Mouse (Mus musculus) midbrain, embryonic 11.5 days (tissue): ENCODE data around the gene Odf3. TPM values are rescaled to one million over a fixed set of nuclear protein-coding genes. Genes with fewer than 3 reads are reported as not detected.
"Not testable (repeated sequence)": the region's sequence is repeated elsewhere in the genome, so short reads cannot be mapped to it uniquely, and the experiment has no call there.

Source experiments
- ATAC-seq: fragments of 200-750 bp; cut with Nextera tagmentation; 2 replicates; pipeline ENCODE4 v1.8.0; 2017; ENCODE audit warnings: moderate TSS enrichment, moderate library complexity; ENCODE audit not compliant: low FRiP score
- DNase-seq: peaks from one replicate; pipeline ENCODE4 v3.0.0; 2015; ENCODE audit warnings: low spot score; ENCODE audit errors: missing footprints
- H3K27ac ChIP-seq: fragments of 300-500 bp; sonication (generic); 2 replicates; pipeline ENCODE4 v1.5.1; 2014; ENCODE audit warnings: low read depth, low read length
- H3K27me3 ChIP-seq: fragments of 300-500 bp; sonication (generic); 2 replicates; pipeline ENCODE4 v1.6.1; 2014; ENCODE audit warnings: mild to moderate bottlenecking, low read length, moderate library complexity, mixed read lengths; ENCODE audit not compliant: control insufficient read depth, insufficient read depth
- H3K36me3 ChIP-seq: fragments of 300-500 bp; sonication (generic); 2 replicates; pipeline ENCODE4 v1.6.1; 2014; ENCODE audit warnings: mild to moderate bottlenecking, low read length, moderate library complexity, mixed read lengths; ENCODE audit not compliant: control insufficient read depth, insufficient read depth
- H3K4me1 ChIP-seq: fragments of 300-500 bp; sonication (generic); 2 replicates; pipeline ENCODE4 v1.6.1; 2014; ENCODE audit warnings: low read length; ENCODE audit not compliant: control insufficient read depth, insufficient read depth
- H3K4me2 ChIP-seq: fragments of 300-500 bp; sonication (generic); 2 replicates; pipeline ENCODE4 v1.6.1; 2014; ENCODE audit warnings: mild to moderate bottlenecking, moderate library complexity
- H3K4me3 ChIP-seq: fragments of 300-500 bp; sonication (generic); 2 replicates; pipeline ENCODE4 v1.5.1; 2014; ENCODE audit warnings: low read depth, low read length
- H3K9ac ChIP-seq: fragments of 300-500 bp; sonication (generic); 2 replicates; pipeline ENCODE4 v1.6.1; 2014; ENCODE audit warnings: low read length
- H3K9me3 ChIP-seq: fragments of 300-500 bp; sonication (generic); 2 replicates; pipeline ENCODE4 v1.6.1; 2016; ENCODE audit warnings: low read length; ENCODE audit not compliant: control insufficient read depth
- WGBS: fragments of 180-500 bp; shearing (Covaris S2); extraction: QIAGEN DNeasy Blood & Tissue Kit; methylation state at CpG from one replicate; pipeline ENCODE4 v1.1.7; 2014; 5-methylcytosine and 5-hydroxymethylcytosine counted together
- polyA plus RNA-seq: library from polyadenylated mRNA; unstranded; fragments of >200 nt; fragmentation: Nextera tagmentation; extraction: Ambion mirVana; gene quantifications from 2 replicates; pipeline ENCODE4 v1.2.1, GENCODE M21; 2014

Odf3 gene
- polyA plus RNA-seq, 1 experiment from 2014 or later, result not detected

- not testable (repeated sequence) for H3K9me3 ChIP-seq, H3K4me2 ChIP-seq, H3K27me3 ChIP-seq, H3K27ac ChIP-seq, H3K4me1 ChIP-seq, H3K9ac ChIP-seq, ATAC-seq, H3K4me3 ChIP-seq, DNase-seq
- peaks cover 29% of the 10 kb centered on the region for H3K36me3 ChIP-seq
- WGBS, result 95% methylated on average over 16 of the region's 16 CpGs
Measured at GRCm38 (mm10) chr7:140890636-140891035, 43.0 kb downstream of the Odf3 start.

- Histone ChIP-seq H3K4me1 (no peaks in the 10 kb centered on the region), H3K4me3 (no peak overlapping the region), H3K9me3 (no peaks in the 10 kb centered on the region), H3K27me3 (no peaks in the 10 kb centered on the region), H3K4me2 (no peak overlapping the region), H3K9ac (no peak overlapping the region), H3K36me3 (peaks cover 27% of the 10 kb centered on the region), H3K27ac (no peak overlapping the region)
- no peak for ATAC-seq
- DNase-seq, result no peak
- WGBS, result 93% methylated on average over 7 of the region's 7 CpGs
Measured at GRCm38 (mm10) chr7:140894031-140894430, 46.4 kb downstream of the Odf3 start.

- Histone ChIP-seq H3K36me3 (peaks cover 26% of the 10 kb centered on the region), H3K27ac (no peak overlapping the region)
Measured at GRCm38 (mm10) chr7:140894611-140895010, 47.0 kb downstream of the Odf3 start.

GRCm38 (mm10) chr7:140897863-140898262 lies 50.3 kb downstream of the Odf3 start:
- no peak overlapping the region for H3K4me2 ChIP-seq
- ATAC-seq (no peak), DNase-seq (no peak)
- H3K9ac ChIP-seq, result no peak overlapping the region
- H3K9me3 ChIP-seq, result no peaks in the 10 kb centered on the region
- peaks cover 12% of the 10 kb centered on the region; the same call in 1 of the 2 replicates for H3K36me3 ChIP-seq
- H3K27ac ChIP-seq, result no peak overlapping the region
- WGBS, result 92% methylated on average over 7 of the region's 7 CpGs
- no peaks in the 10 kb centered on the region for H3K27me3 ChIP-seq
- H3K4me1 ChIP-seq, result no peaks in the 10 kb centered on the region
- no peak overlapping the region for H3K4me3 ChIP-seq

More at GRCm38 (mm10) chr7:140894611-140895010, 47.0 kb downstream of the Odf3 start:
- no peaks in the 10 kb centered on the region for H3K9me3 ChIP-seq
- 95% methylated on average over 3 of the region's 3 CpGs for WGBS
- H3K4me2 ChIP-seq, result no peak overlapping the region
- DNase-seq (no peak), ATAC-seq (no peak)
- no peak overlapping the region for H3K4me3 ChIP-seq
- H3K27me3 ChIP-seq, result no peaks in the 10 kb centered on the region
- no peak overlapping the region for H3K9ac ChIP-seq
- H3K4me1 ChIP-seq, result no peaks in the 10 kb centered on the region

- Histone ChIP-seq H3K27ac (no peak overlapping the region), H3K36me3 (peaks cover 8% of the 10 kb centered on the region; the same call in 1 of the 2 replicates), H3K4me2 (no peak overlapping the region), H3K9ac (no peak overlapping the region), H3K9me3 (no peaks in the 10 kb centered on the region), H3K27me3 (no peaks in the 10 kb centered on the region), H3K4me3 (no peak overlapping the region), H3K4me1 (no peaks in the 10 kb centered on the region)
- ATAC-seq, result no peak
- DNase-seq, result no peak
- 87% methylated on average over 3 of the region's 3 CpGs for WGBS
Measured at GRCm38 (mm10) chr7:140899121-140899520, 51.5 kb downstream of the Odf3 start.

- H3K4me1 ChIP-seq, result no peaks in the 10 kb centered on the region
- H3K9ac ChIP-seq, result no peak within 1 kb of the TSS
- H3K4me2 ChIP-seq, result no peak within 1 kb of the TSS
- no peak for DNase-seq
- no peaks in the 10 kb centered on the region for H3K27me3 ChIP-seq
- no peak within 1 kb of the TSS for H3K4me3 ChIP-seq
- WGBS, result 84% methylated on average over 10 of the region's 10 CpGs
- no peaks in the 10 kb centered on the region for H3K9me3 ChIP-seq
- no peak for ATAC-seq
- H3K27ac ChIP-seq, result no peak within 1 kb of the TSS
- peaks cover 8% of the 10 kb centered on the region; the same call in 1 of the 2 replicates for H3K36me3 ChIP-seq
Measured at GRCm38 (mm10) chr7:140900220-140900619, 52.6 kb downstream of the Odf3 start, which contains the start of gene Cox8b. TSS of gene Cox8b (minus strand) at chr7:140900446.

Other genes with a start within 250 kb of the Odf3 start
- gene Olfr46, start 246.5 kb upstream of the Odf3 start, polyA plus RNA-seq, result 0.04 TPM in 1 of 2 replicates, not detected in the other
- not detected in 2 replicates for gene Olfr61, start 218.8 kb upstream of the Odf3 start, polyA plus RNA-seq
- not detected in 2 replicates for gene Olfr53, start 201.4 kb upstream of the Odf3 start, polyA plus RNA-seq
- gene Olfr539, start 187.9 kb upstream of the Odf3 start, polyA plus RNA-seq, result not detected in 2 replicates
- gene Olfr45, start 165.9 kb upstream of the Odf3 start, polyA plus RNA-seq, result not detected in 2 replicates
- gene Olfr541, start 150.5 kb upstream of the Odf3 start, polyA plus RNA-seq, result not detected in 2 replicates
- gene Cyp2e1, start 84.1 kb upstream of the Odf3 start, polyA plus RNA-seq, result not detected in 2 replicates
- gene Syce1, start 60.0 kb upstream of the Odf3 start, polyA plus RNA-seq, result 0.12 TPM in 1 of 2 replicates, not detected in the other
- gene Zfp941, start 25.6 kb upstream of the Odf3 start, polyA plus RNA-seq, result 5.4 and 7.1 TPM in 2 replicates
- not detected in 2 replicates for gene Urah, start 12.8 kb upstream of the Odf3 start, polyA plus RNA-seq
- not detected in 2 replicates for gene Scgb1c1, start 2.3 kb upstream of the Odf3 start, polyA plus RNA-seq
- gene Gm45785, start 8.5 kb downstream of the Odf3 start, polyA plus RNA-seq, result not detected in 2 replicates
- gene Ric8a, start 9.2 kb downstream of the Odf3 start, polyA plus RNA-seq, result 60.4 and 65.5 TPM in 2 replicates
- 23.9 and 25.3 TPM in 2 replicates for gene Bet1l, start 9.8 kb downstream of the Odf3 start, polyA plus RNA-seq
- 173 and 182 TPM in 2 replicates for gene Psmd13, start 34.2 kb downstream of the Odf3 start, polyA plus RNA-seq
- 18.4 and 21.6 TPM in 2 replicates for gene Sirt3, start 34.5 kb downstream of the Odf3 start, polyA plus RNA-seq
- gene Cox8b, start 52.6 kb downstream of the Odf3 start, polyA plus RNA-seq, result not detected in 2 replicates
- 0.08 and 0.21 TPM in 2 replicates for gene Nlrp6, start 73.1 kb downstream of the Odf3 start, polyA plus RNA-seq
- 10.2 and 12.5 TPM in 2 replicates for gene Pgghg, start 93.6 kb downstream of the Odf3 start, polyA plus RNA-seq
- gene Ifitm5, start 102.5 kb downstream of the Odf3 start, polyA plus RNA-seq, result 0.20 TPM in 1 of 2 replicates, not detected in the other
- not detected in 2 replicates for gene Gm45717, start 108.1 kb downstream of the Odf3 start, polyA plus RNA-seq
- 198 and 207 TPM in 2 replicates for gene Ifitm2, start 108.2 kb downstream of the Odf3 start, polyA plus RNA-seq
- 8.0 and 9.5 TPM in 2 replicates for gene Ifitm1, start 119.4 kb downstream of the Odf3 start, polyA plus RNA-seq
- gene Ifitm3, start 163.0 kb downstream of the Odf3 start, polyA plus RNA-seq, result 13.5 and 14.0 TPM in 2 replicates
- gene Ifitm6, start 170.1 kb downstream of the Odf3 start, polyA plus RNA-seq, result not detected in 2 replicates
- gene Gm17387, start 181.3 kb downstream of the Odf3 start, polyA plus RNA-seq, result not detected in 2 replicates
- gene B4galnt4, start 213.3 kb downstream of the Odf3 start, polyA plus RNA-seq, result 18.8 and 19.5 TPM in 2 replicates
- gene Pkp3, start 230.4 kb downstream of the Odf3 start, polyA plus RNA-seq, result 0.82 and 0.84 TPM in 2 replicates